Mouse (Mus musculus) myocyte (in vitro differentiated cells): ENCODE measurements around the gene Klhdc4. TPM values are rescaled to one million over a fixed set of nuclear protein-coding genes. Genes with fewer than 3 reads are reported as not detected.

Experiments
- H3K27me3 ChIP-seq: one replicate; pipeline ENCODE4 v1.6.1; 2011; ENCODE audit not compliant: control insufficient read depth, insufficient read depth, insufficient read length
- H3K36me3 ChIP-seq: one replicate; pipeline ENCODE4 v1.6.1; 2011; ENCODE audit not compliant: control insufficient read depth, insufficient read depth
- H3K4me2 ChIP-seq: one replicate; pipeline ENCODE4 v1.6.1; 2011; ENCODE audit warnings: low read depth, control low read depth
- H3K4me3 ChIP-seq: one replicate; pipeline ENCODE4 v1.5.1; 2011; ENCODE audit warnings: mild to moderate bottlenecking, control low read depth, moderate library complexity
- H3K79me2 ChIP-seq: one replicate; pipeline ENCODE4 v1.6.1; 2011; ENCODE audit not compliant: control insufficient read depth, insufficient read depth
- H3ac ChIP-seq: one replicate; pipeline ENCODE4 v1.6.1; 2011; ENCODE audit not compliant: control insufficient read depth, insufficient read length
- CEBPB ChIP-seq: IDR thresholded peaks from 2 replicates; pipeline ENCODE4 v1.6.1; 2011; ENCODE audit warnings: mild to moderate bottlenecking, moderate library complexity; ENCODE audit not compliant: poor library complexity, insufficient read depth, severe bottlenecking
- E2F4 ChIP-seq: IDR thresholded peaks from one replicate; pipeline ENCODE4 v1.6.1; 2011; ENCODE audit warnings: mild to moderate bottlenecking, control low read depth, moderate library complexity; ENCODE audit not compliant: insufficient read depth
- MAX ChIP-seq: IDR thresholded peaks from one replicate; pipeline ENCODE4 v1.6.1; 2011; ENCODE audit warnings: low read depth, mild to moderate bottlenecking, control low read depth
- MYOD1 ChIP-seq, 3 experiments: IDR thresholded peaks; one replicate each; pipeline ENCODE4 v1.6.1; 2011; ENCODE audit warnings: control low read depth in 2 of 3, low read depth in 2 of 3, mild to moderate bottlenecking in 2 of 3, moderate library complexity in 1 of 3; ENCODE audit not compliant: insufficient read length in 2 of 3, control insufficient read depth in 1 of 3
- MYOG ChIP-seq, 3 experiments: IDR thresholded peaks; one replicate each; pipeline ENCODE4 v1.6.1; 2011; ENCODE audit warnings: control low read depth in 2 of 3, low read depth in 2 of 3, mild to moderate bottlenecking in 2 of 3; ENCODE audit not compliant: insufficient read length in 2 of 3, control insufficient read depth in 1 of 3, insufficient read depth in 1 of 3
- POLR2A ChIP-seq: IDR thresholded peaks from one replicate; pipeline ENCODE4 v1.6.1; 2011; ENCODE audit warnings: low read depth, mild to moderate bottlenecking, control low read depth, moderate library complexity; ENCODE audit not compliant: insufficient read length
- POLR2AphosphoS2 ChIP-seq: IDR thresholded peaks from one replicate; pipeline ENCODE4 v1.6.1; 2011; ENCODE audit warnings: low read depth, control low read depth; ENCODE audit not compliant: insufficient read length
- REST ChIP-seq: IDR thresholded peaks from one replicate; pipeline ENCODE4 v1.6.1; 2011; ENCODE audit warnings: mild to moderate bottlenecking, control low read depth, moderate library complexity; ENCODE audit not compliant: insufficient read depth, insufficient read length
- SRF ChIP-seq: IDR thresholded peaks from one replicate; pipeline ENCODE4 v1.6.1; 2011; ENCODE audit warnings: low read depth; ENCODE audit not compliant: control insufficient read depth, insufficient read length
- TCF12 ChIP-seq: IDR thresholded peaks from one replicate; pipeline ENCODE4 v1.6.1; 2011; ENCODE audit warnings: mild to moderate bottlenecking, control low read depth; ENCODE audit not compliant: poor library complexity, insufficient read depth, severe bottlenecking
- TCF3 ChIP-seq: IDR thresholded peaks from one replicate; pipeline ENCODE4 v1.6.1; 2011; ENCODE audit warnings: low read depth, control low read depth; ENCODE audit not compliant: insufficient read length
- USF1 ChIP-seq: IDR thresholded peaks from one replicate; pipeline ENCODE4 v1.6.1; 2011; ENCODE audit warnings: low read depth, mild to moderate bottlenecking, control low read depth, moderate library complexity
- polyA plus RNA-seq: library from polyadenylated mRNA; unstranded; fragments of >200 nt; fragmentation: generic; extraction: Trizol; gene quantifications from one replicate; pipeline ENCODE4 v1.2.1, GENCODE M21; 2012; ENCODE audit warnings: missing spikeins

Gene Klhdc4
- polyA plus RNA-seq, 1 experiment: 31.4 TPM

DNA sequence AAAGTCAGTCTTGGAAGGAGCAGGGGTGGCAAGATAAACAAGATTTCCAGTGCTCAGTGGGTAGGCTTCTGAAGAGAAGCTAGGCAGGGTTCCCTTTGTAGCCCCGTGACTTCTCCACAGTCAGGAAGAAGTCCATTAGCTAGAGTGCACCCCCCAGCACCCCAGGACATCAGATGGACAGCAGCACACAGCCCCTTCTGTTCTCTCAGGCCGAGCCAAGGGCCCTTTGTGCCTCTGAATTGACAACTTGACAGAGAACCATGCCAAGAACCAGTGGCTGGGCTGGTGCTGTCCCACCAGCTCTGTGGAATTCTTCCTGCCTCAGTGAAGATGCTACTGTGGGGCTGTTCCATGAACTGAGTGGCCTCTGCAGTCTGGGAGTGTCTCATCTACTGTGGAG is 28.4 kb upstream of the Klhdc4 start:
- Histone ChIP-seq H3K27me3 (no peaks in the 10 kb centered on the region), H3K4me2 (no peak overlapping the region), H3K79me2 (no peaks in the 10 kb centered on the region), H3K36me3 (no peaks in the 10 kb centered on the region), H3K4me3 (no peak overlapping the region), H3ac (no peak overlapping the region)
- TF ChIP-seq SRF (no peak), POLR2A (no peak), E2F4 (no peak), TCF12 (no peak), MYOG (IDR thresholded peaks at IDR 0.05; ENCODE audit: control insufficient read depth in 1 of 3, insufficient read depth in 1 of 3, insufficient read length in 2 of 3, low read depth in 2 of 3) (no peak), MAX (no peak), TCF3 (no peak), CEBPB (no peak), REST (no peak)

DNA sequence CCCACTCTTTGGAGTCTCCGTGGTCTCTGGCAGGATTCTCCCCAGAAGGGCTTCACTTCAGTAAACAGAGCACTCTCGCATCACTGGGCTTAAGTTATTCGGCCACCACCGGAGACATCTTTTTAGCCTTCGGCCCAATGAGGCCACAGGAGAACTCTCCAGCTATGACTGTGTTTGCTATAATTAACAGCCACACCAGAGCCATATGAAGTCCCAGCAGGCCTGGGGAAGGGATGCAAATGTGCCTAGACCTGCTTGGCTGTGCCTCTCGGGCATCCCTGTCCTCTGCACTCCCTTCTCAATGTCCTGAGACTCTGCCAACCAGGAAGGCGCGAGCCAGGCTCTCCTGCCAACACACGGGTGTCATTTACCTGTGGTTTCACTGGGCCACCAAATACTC is 28.0 kb upstream of the Klhdc4 start:
- Histone ChIP-seq H3K36me3 (no peaks in the 10 kb centered on the region), H3ac (no peak overlapping the region)

DNA sequence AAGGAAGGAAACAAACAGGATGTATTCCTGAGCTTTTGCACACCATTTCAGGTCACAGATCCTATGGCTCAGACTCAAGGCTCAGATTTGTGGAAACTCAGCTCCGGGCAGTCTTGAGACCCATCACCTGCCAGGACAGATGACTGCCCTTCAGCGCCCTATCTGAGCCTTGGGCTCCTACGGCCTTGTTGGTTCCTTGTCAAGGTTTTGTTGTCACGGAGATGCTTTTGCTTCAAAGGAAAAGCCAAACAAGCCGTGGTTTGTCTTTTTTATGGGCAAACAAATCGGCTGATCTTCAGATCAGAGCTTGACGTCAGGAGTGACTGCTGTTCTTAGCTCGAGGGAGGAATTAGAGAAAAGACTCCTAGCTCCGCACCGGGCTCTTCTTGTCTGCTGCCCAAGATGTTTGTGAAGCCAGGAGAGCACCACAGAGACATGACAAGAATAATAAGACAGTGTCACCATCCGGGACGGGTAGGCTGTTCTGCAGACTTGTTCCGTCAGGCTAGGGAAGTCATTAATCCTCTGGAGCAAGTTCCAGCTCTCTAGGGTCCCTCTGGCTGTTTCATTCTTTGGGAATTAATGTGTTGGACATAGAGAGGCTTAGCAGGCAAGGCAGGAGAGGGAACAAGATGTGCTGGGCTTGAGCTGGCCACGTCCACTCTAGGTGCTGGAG is 26.8 kb upstream of the Klhdc4 start:
- TF ChIP-seq MYOG (IDR thresholded peaks at IDR 0.05; ENCODE audit: control insufficient read depth in 1 of 3, insufficient read depth in 1 of 3, insufficient read length in 2 of 3, low read depth in 2 of 3) (no peak), REST (no peak), USF1 (no peak), SRF (no peak), MYOD1 (IDR thresholded peaks at IDR 0.05; ENCODE audit: control insufficient read depth in 1 of 3, insufficient read length in 2 of 3, low read depth in 2 of 3) (no peak)
- Histone ChIP-seq H3K4me3 (no peak overlapping the region), H3K4me2 (no peak overlapping the region), H3ac (no peak overlapping the region), H3K27me3 (no peaks in the 10 kb centered on the region), H3K79me2 (no peaks in the 10 kb centered on the region), H3K36me3 (no peaks in the 10 kb centered on the region)

More for the DNA sequence above, 28.0 kb upstream of the Klhdc4 start:
- Histone ChIP-seq H3K27me3 (no peaks in the 10 kb centered on the region), H3K4me2 (no peak overlapping the region), H3K79me2 (no peaks in the 10 kb centered on the region), H3K4me3 (no peak overlapping the region)
- TF ChIP-seq POLR2AphosphoS2 (no peak), E2F4 (no peak), USF1 (no peak), MYOG (IDR thresholded peaks at IDR 0.05; ENCODE audit: control insufficient read depth in 1 of 3, insufficient read depth in 1 of 3, insufficient read length in 2 of 3, low read depth in 2 of 3) (no peak)

DNA sequence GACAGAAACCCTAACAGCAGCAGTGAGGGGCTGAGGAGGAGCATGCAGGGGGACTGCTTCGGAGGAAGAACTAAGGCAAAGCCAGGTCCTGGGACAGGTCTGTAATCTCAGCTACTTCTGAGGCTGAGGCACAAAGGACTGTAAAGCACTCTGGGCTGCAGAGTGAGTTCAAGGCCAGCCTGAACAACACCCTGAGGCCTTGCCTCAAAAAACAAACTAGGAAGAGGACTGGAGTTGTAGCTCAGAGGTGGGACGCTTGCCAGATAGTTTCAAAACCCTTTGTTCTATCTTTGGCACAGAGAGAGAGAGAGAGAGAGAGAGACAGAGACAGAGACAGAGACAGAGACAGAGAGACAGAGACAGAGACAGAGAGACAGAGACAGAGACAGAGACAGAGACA is 24.2 kb upstream of the Klhdc4 start:
- Histone ChIP-seq H3K36me3 (no peaks in the 10 kb centered on the region), H3K79me2 (no peaks in the 10 kb centered on the region), H3ac (no peak overlapping the region), H3K27me3 (no peaks in the 10 kb centered on the region), H3K4me3 (no peak overlapping the region), H3K4me2 (no peak overlapping the region)
- TF ChIP-seq MYOG (IDR thresholded peaks at IDR 0.05; ENCODE audit: control insufficient read depth in 1 of 3, insufficient read depth in 1 of 3, insufficient read length in 2 of 3, low read depth in 2 of 3): no peak
- TF ChIP-seq CEBPB: no peak
- no peak for TF ChIP-seq POLR2AphosphoS2
- TF ChIP-seq E2F4: no peak
- TF ChIP-seq MAX: no peak
- TF ChIP-seq USF1: no peak
- TF ChIP-seq REST: no peak
- TF ChIP-seq TCF12: no peak
- TF ChIP-seq POLR2A: no peak
- TF ChIP-seq MYOD1 (IDR thresholded peaks at IDR 0.05; ENCODE audit: control insufficient read depth in 1 of 3, insufficient read length in 2 of 3, low read depth in 2 of 3): no peak
- no peak for TF ChIP-seq SRF
- no peak for TF ChIP-seq TCF3

DNA sequence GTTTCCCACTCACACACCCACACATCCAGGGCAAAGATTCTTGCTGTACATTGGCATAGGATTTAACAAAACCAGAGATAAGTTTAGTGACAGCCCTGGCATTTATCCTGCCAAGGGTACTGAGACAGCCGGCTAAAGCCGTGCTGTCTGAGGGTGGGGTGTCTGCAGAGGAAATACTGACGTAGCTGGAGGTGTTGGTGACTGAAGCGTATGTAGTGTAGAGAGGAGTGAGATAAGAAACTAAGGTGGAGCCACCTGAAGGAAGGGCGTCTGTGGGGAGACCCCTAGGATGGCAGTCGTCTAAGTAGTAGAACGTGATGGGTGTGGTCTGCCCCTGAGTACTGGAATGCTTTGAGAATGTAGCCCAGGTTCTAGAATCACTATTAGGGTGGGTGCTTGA is 23.1 kb upstream of the Klhdc4 start:
- no peak overlapping the region for H3K4me3 ChIP-seq

More for the DNA sequence above, 23.1 kb upstream of the Klhdc4 start:
- TF ChIP-seq TCF12 (no peak), TCF3 (no peak), USF1 (no peak), POLR2AphosphoS2 (no peak), MYOD1 (IDR thresholded peaks at IDR 0.05; ENCODE audit: control insufficient read depth in 1 of 3, insufficient read length in 2 of 3, low read depth in 2 of 3) (no peak), MYOG (IDR thresholded peaks at IDR 0.05; ENCODE audit: control insufficient read depth in 1 of 3, insufficient read depth in 1 of 3, insufficient read length in 2 of 3, low read depth in 2 of 3) (no peak), REST (no peak), CEBPB (no peak), E2F4 (no peak), SRF (no peak), POLR2A (no peak), MAX (no peak)
- Histone ChIP-seq H3ac (no peak overlapping the region), H3K79me2 (no peaks in the 10 kb centered on the region), H3K4me2 (no peak overlapping the region), H3K36me3 (no peaks in the 10 kb centered on the region), H3K27me3 (no peaks in the 10 kb centered on the region)
